Mouse (Mus musculus): ENCODE results near the gene Tnfaip8l2. TPM values are rescaled to one million over a fixed set of nuclear protein-coding genes. Genes with fewer than 3 reads are reported as not detected.
A peak's percentile ranks its signal among the peaks of the same experiment; 100 is the strongest.
"Not testable (repeated sequence)": the region's sequence is repeated elsewhere in the genome, so short reads cannot be mapped to it uniquely, and the experiment has no call there.

Gene Tnfaip8l2
- polyA plus RNA-seq, 1 experiment from 2014 or later = 2.1 TPM

GRCm38 (mm10) chr3:95141474-95141873, 686 bp downstream of the Tnfaip8l2 start:
- no peaks in the 10 kb centered on the region for H3K4me1 ChIP-seq (ENCODE audit: control insufficient read depth, insufficient read depth, low read length)
- no peak overlapping the region for H3K27ac ChIP-seq (ENCODE audit: low read depth, low read length)
- no peaks in the 10 kb centered on the region for H3K27me3 ChIP-seq (ENCODE audit: control insufficient read depth, insufficient read depth, low read length)
- no peak overlapping the region for H3K4me3 ChIP-seq (ENCODE audit: low read depth, low read length)
- no peak overlapping the region for H3K9ac ChIP-seq (replicated peaks; ENCODE audit: low read depth, low read length)
- WGBS = 92% methylated on average over 9 of the region's 9 CpGs
- 0 out of 2 replicates have a peak, but pooled peaks cover 5% of the 10 kb centered on the region for H3K36me3 ChIP-seq (ENCODE audit: control insufficient read depth, insufficient read depth, low read length)
- no peak for ATAC-seq (ENCODE audit: low read depth)
- no peaks in the 10 kb centered on the region for H3K9me3 ChIP-seq (ENCODE audit: control insufficient read depth, low read length)
- no peak overlapping the region for H3K4me2 ChIP-seq (ENCODE audit: low read depth, low read length)

- Histone ChIP-seq H3K36me3 (ENCODE audit: control insufficient read depth, insufficient read depth, low read length) (0 out of 2 replicates have a peak, but pooled peaks cover 5% of the 10 kb centered on the region), H3K9ac (replicated peaks; ENCODE audit: low read depth, low read length) (no peak overlapping the region), H3K27ac (ENCODE audit: low read depth, low read length) (no peak overlapping the region), H3K4me2 (ENCODE audit: low read depth, low read length) (no peak overlapping the region), H3K27me3 (ENCODE audit: control insufficient read depth, insufficient read depth, low read length) (no peaks in the 10 kb centered on the region), H3K4me1 (ENCODE audit: control insufficient read depth, insufficient read depth, low read length) (no peaks in the 10 kb centered on the region), H3K4me3 (ENCODE audit: low read depth, low read length) (no peak overlapping the region), H3K9me3 (ENCODE audit: control insufficient read depth, low read length) (no peaks in the 10 kb centered on the region)
- no peak for ATAC-seq (ENCODE audit: low read depth)
- WGBS = 83% methylated on average over 6 of the region's 6 CpGs
Observed at GRCm38 (mm10) chr3:95140795-95141194, 1.4 kb downstream of the Tnfaip8l2 start.

- H3K4me2 ChIP-seq (ENCODE audit: low read depth, low read length) = no peak overlapping the region
- H3K4me1 ChIP-seq (ENCODE audit: control insufficient read depth, insufficient read depth, low read length) = peaks cover 4% of the 10 kb centered on the region; the same call in 1 of the 2 replicates
- H3K27ac ChIP-seq (ENCODE audit: low read depth, low read length) = no peak overlapping the region
- ATAC-seq (ENCODE audit: low read depth) = no peak
- no peaks in the 10 kb centered on the region for H3K27me3 ChIP-seq (ENCODE audit: control insufficient read depth, insufficient read depth, low read length)
- 63% methylated on average over 18 of the region's 18 CpGs for WGBS
- no peaks in the 10 kb centered on the region for H3K9me3 ChIP-seq (ENCODE audit: control insufficient read depth, low read length)
- no peak overlapping the region for H3K4me3 ChIP-seq (ENCODE audit: low read depth, low read length)
- no peak overlapping the region for H3K9ac ChIP-seq (replicated peaks; ENCODE audit: low read depth, low read length)
- H3K36me3 ChIP-seq (ENCODE audit: control insufficient read depth, insufficient read depth, low read length) = 0 out of 2 replicates have a peak, but pooled peaks cover 5% of the 10 kb centered on the region
Observed at GRCm38 (mm10) chr3:95140289-95140595, 1.9 kb downstream of the Tnfaip8l2 start.

GRCm38 (mm10) chr3:95139586-95140288, 2.4 kb downstream of the Tnfaip8l2 start:
- no peak for ATAC-seq (ENCODE audit: low read depth)
- 75% methylated on average over 25 of the region's 25 CpGs for WGBS
- H3K4me1 ChIP-seq (ENCODE audit: control insufficient read depth, insufficient read depth, low read length) = peaks cover 4% of the 10 kb centered on the region; the same call in 1 of the 2 replicates

GRCm38 (mm10) chr3:95136336-95136735, 5.8 kb downstream of the Tnfaip8l2 start:
- no peaks in the 10 kb centered on the region for H3K9me3 ChIP-seq (ENCODE audit: control insufficient read depth, low read length)
- ATAC-seq (ENCODE audit: low read depth) = no peak
- no peaks in the 10 kb centered on the region for H3K27me3 ChIP-seq (ENCODE audit: control insufficient read depth, insufficient read depth, low read length)
- no peak overlapping the region for H3K27ac ChIP-seq (ENCODE audit: low read depth, low read length)
- H3K4me2 ChIP-seq (ENCODE audit: low read depth, low read length) = no peak overlapping the region
- H3K9ac ChIP-seq (replicated peaks; ENCODE audit: low read depth, low read length) = no peak overlapping the region
- 0 out of 2 replicates have a peak, but pooled peaks cover 5% of the 10 kb centered on the region for H3K36me3 ChIP-seq (ENCODE audit: control insufficient read depth, insufficient read depth, low read length)
- 92% methylated on average over 3 of the region's 3 CpGs for WGBS
- peaks cover 9% of the 10 kb centered on the region; the same call in 1 of the 2 replicates for H3K4me1 ChIP-seq (ENCODE audit: control insufficient read depth, insufficient read depth, low read length)
- H3K4me3 ChIP-seq (ENCODE audit: low read depth, low read length) = no peak overlapping the region

More at GRCm38 (mm10) chr3:95139586-95140288, 2.4 kb downstream of the Tnfaip8l2 start:
- H3K27ac ChIP-seq (ENCODE audit: low read depth, low read length) = no peak overlapping the region
- no peak overlapping the region for H3K4me2 ChIP-seq (ENCODE audit: low read depth, low read length)
- no peaks in the 10 kb centered on the region for H3K9me3 ChIP-seq (ENCODE audit: control insufficient read depth, low read length)
- H3K9ac ChIP-seq (replicated peaks; ENCODE audit: low read depth, low read length) = no peak overlapping the region
- H3K36me3 ChIP-seq (ENCODE audit: control insufficient read depth, insufficient read depth, low read length) = 0 out of 2 replicates have a peak, but pooled peaks cover 5% of the 10 kb centered on the region
- no peak overlapping the region for H3K4me3 ChIP-seq (ENCODE audit: low read depth, low read length)
- no peaks in the 10 kb centered on the region for H3K27me3 ChIP-seq (ENCODE audit: control insufficient read depth, insufficient read depth, low read length)

GRCm38 (mm10) chr3:95135433-95136052, 6.6 kb downstream of the Tnfaip8l2 start:
- Histone ChIP-seq H3K4me3 (ENCODE audit: low read depth, low read length) (peak overlapping the region; percentile 28), H3K27me3 (ENCODE audit: control insufficient read depth, insufficient read depth, low read length) (no peaks in the 10 kb centered on the region), H3K4me1 (ENCODE audit: control insufficient read depth, insufficient read depth, low read length) (peaks cover 9% of the 10 kb centered on the region; the same call in 1 of the 2 replicates), H3K9me3 (ENCODE audit: control insufficient read depth, low read length) (no peaks in the 10 kb centered on the region), H3K36me3 (ENCODE audit: control insufficient read depth, insufficient read depth, low read length) (0 out of 2 replicates have a peak, but pooled peaks cover 5% of the 10 kb centered on the region), H3K9ac (replicated peaks; ENCODE audit: low read depth, low read length) (no peak overlapping the region), H3K27ac (ENCODE audit: low read depth, low read length) (no peak overlapping the region), H3K4me2 (ENCODE audit: low read depth, low read length) (peak overlapping the region; percentile 54)
- no peak for ATAC-seq (ENCODE audit: low read depth)
- 91% methylated on average over 7 of the region's 7 CpGs for WGBS

GRCm38 (mm10) chr3:95135023-95135422, 7.1 kb downstream of the Tnfaip8l2 start:
- WGBS = 29% methylated on average over 6 of the region's 6 CpGs
- peak overlapping the region; percentile 28 for H3K4me3 ChIP-seq (ENCODE audit: low read depth, low read length)
- H3K9ac ChIP-seq (replicated peaks; ENCODE audit: low read depth, low read length) = 0 out of 2 replicates have a peak overlapping the region, but pooled peaks have one; percentile 1
- ATAC-seq (ENCODE audit: low read depth) = no peak
- H3K27me3 ChIP-seq (ENCODE audit: control insufficient read depth, insufficient read depth, low read length) = no peaks in the 10 kb centered on the region
- peaks cover 9% of the 10 kb centered on the region; the same call in 1 of the 2 replicates for H3K4me1 ChIP-seq (ENCODE audit: control insufficient read depth, insufficient read depth, low read length)
- no peak overlapping the region for H3K27ac ChIP-seq (ENCODE audit: low read depth, low read length)
- H3K36me3 ChIP-seq (ENCODE audit: control insufficient read depth, insufficient read depth, low read length) = no peaks in the 10 kb centered on the region
- H3K4me2 ChIP-seq (ENCODE audit: low read depth, low read length) = peak overlapping the region; percentile 54
- H3K9me3 ChIP-seq (ENCODE audit: control insufficient read depth, low read length) = no peaks in the 10 kb centered on the region

GRCm38 (mm10) chr3:95134133-95134532, 8.0 kb downstream of the Tnfaip8l2 start:
- H3K4me1 ChIP-seq (ENCODE audit: control insufficient read depth, insufficient read depth, low read length); H3K36me3 ChIP-seq (ENCODE audit: control insufficient read depth, insufficient read depth, low read length); H3K4me2 ChIP-seq (ENCODE audit: low read depth, low read length); H3K27ac ChIP-seq (ENCODE audit: low read depth, low read length); H3K9ac ChIP-seq (replicated peaks; ENCODE audit: low read depth, low read length); H3K9me3 ChIP-seq (ENCODE audit: control insufficient read depth, low read length); H3K27me3 ChIP-seq (ENCODE audit: control insufficient read depth, insufficient read depth, low read length): not testable (repeated sequence)
- H3K4me3 ChIP-seq (ENCODE audit: low read depth, low read length) = peak overlapping the region; percentile 61
- ATAC-seq (ENCODE audit: low read depth) = peak; percentile 54
- no CpG with 5 or more reads among the region's 12 CpGs for WGBS

- Histone ChIP-seq H3K9me3 (ENCODE audit: control insufficient read depth, low read length) (no peaks in the 10 kb centered on the region), H3K27ac (ENCODE audit: low read depth, low read length) (peak within 1 kb of the TSS; percentile 66), H3K4me1 (ENCODE audit: control insufficient read depth, insufficient read depth, low read length) (peaks cover 9% of the 10 kb centered on the region; the same call in 1 of the 2 replicates), H3K9ac (replicated peaks; ENCODE audit: low read depth, low read length) (peak within 1 kb of the TSS; percentile 71), H3K4me2 (ENCODE audit: low read depth, low read length) (peak within 1 kb of the TSS; percentile 85), H3K27me3 (ENCODE audit: control insufficient read depth, insufficient read depth, low read length) (no peaks in the 10 kb centered on the region), H3K36me3 (ENCODE audit: control insufficient read depth, insufficient read depth, low read length) (peaks cover 3% of the 10 kb centered on the region; the same call in 1 of the 2 replicates), H3K4me3 (ENCODE audit: low read depth, low read length) (peak within 1 kb of the TSS; percentile 61)
- ATAC-seq (ENCODE audit: low read depth) = peak; percentile 93
- under 1% methylated on average over 20 of the region's 20 CpGs for WGBS
Observed at GRCm38 (mm10) chr3:95133680-95134101, 8.5 kb downstream of the Tnfaip8l2 start, which contains the start of the genes Scnm1 and Lysmd1. Scnm1 (minus strand) TSS chr3:95134011. Lysmd1 (plus strand) TSS chr3:95134088.
